In genomic region chr2:113187158-113187557, GRCm38 (mm10) we compare ENCODE assay signal across 20 mouse cellular contexts. TPM values are rescaled to one million over a fixed set of nuclear protein-coding genes. Genes with fewer than 3 reads are reported as not detected.
"Had no signal": no experiment of that assay in that cellular context is flagged by ENCODE, and none has a peak within 500 bp of the region (broad histone marks: within the 10 kb centered on the region; RNA-seq: fewer than 3 reads in every experiment).

No protein-coding gene starts in this region.

- H3K36me3 ChIP-seq: liver, embryonic 13.5 days; midbrain, embryonic 10.5 days; midbrain, embryonic 13.5 days; neural tube, embryonic 13.5 days; stomach, embryonic 15.5 days had no signal

- H3K4me3 ChIP-seq: liver, embryonic 13.5 days; midbrain, embryonic 10.5 days; midbrain, embryonic 13.5 days; myocyte; neural tube, embryonic 13.5 days; stomach, embryonic 15.5 days had no signal

- H3K9me3 ChIP-seq: liver, embryonic 13.5 days; midbrain, embryonic 10.5 days; midbrain, embryonic 13.5 days; neural tube, embryonic 13.5 days; stomach, embryonic 15.5 days had no signal

- H3K9ac ChIP-seq: liver, embryonic 13.5 days; midbrain, embryonic 13.5 days; neural tube, embryonic 13.5 days; stomach, embryonic 15.5 days had no signal

- ATAC-seq: intestine, postnatal 0 days; midbrain, embryonic 13.5 days; midbrain, embryonic 16.5 days had no signal

- H3K27me3 ChIP-seq: liver, embryonic 13.5 days; midbrain, embryonic 13.5 days; neural tube, embryonic 13.5 days; stomach, embryonic 15.5 days had no signal

- H3K4me1 ChIP-seq: liver, embryonic 13.5 days; midbrain, embryonic 10.5 days; midbrain, embryonic 13.5 days; neural tube, embryonic 13.5 days; stomach, embryonic 15.5 days had no signal

- DNase-seq: kidney, adult 2 months; kidney, postnatal 36 days; liver, embryonic 13.5 days; lung, adult 2 months; lung, postnatal 14 days; lung, postnatal 4 days; retina, postnatal 1 day; right cerebral cortex, postnatal 25 days; spleen, adult 18-20 months; thymus, postnatal 25 days had no signal

- H3K4me2 ChIP-seq: liver, embryonic 13.5 days; midbrain, embryonic 13.5 days; neural tube, embryonic 13.5 days; stomach, embryonic 15.5 days had no signal

- H3K27ac ChIP-seq: liver, embryonic 13.5 days; midbrain, embryonic 10.5 days; midbrain, embryonic 13.5 days; neural tube, embryonic 13.5 days; stomach, embryonic 15.5 days had no signal

RNA-seq across cellular contexts. Expression of gene Ryr3, which starts 29.7 kb away (rescaled TPM):
- total RNA-seq: megakaryocyte progenitor cell, adult 5-6 weeks; monocyte, adult 5-6 weeks had no signal
- polyA plus RNA-seq: liver, adult 2 months had no signal
